Mouse (Mus musculus): ENCODE results near the gene Glb1. TPM values are rescaled to one million over a fixed set of nuclear protein-coding genes. Genes with fewer than 3 reads are reported as not detected.

The Glb1 gene
- polyA plus RNA-seq, 1 experiment from 2014 or later = 21.9 TPM

GRCm38 (mm10) chr9:114425576-114425975, 24.7 kb downstream of the Glb1 start:
- 93% methylated on average over 5 of the region's 5 CpGs for WGBS
- no peaks in the 10 kb centered on the region for H3K9me3 ChIP-seq
- ATAC-seq (replicated peaks) = no peak
- no peak overlapping the region for H3K9ac ChIP-seq (replicated peaks)
- no peaks in the 10 kb centered on the region for H3K27me3 ChIP-seq
- H3K4me2 ChIP-seq (replicated peaks) = no peak overlapping the region
- H3K4me1 ChIP-seq = no peaks in the 10 kb centered on the region
- no peak overlapping the region for H3K4me3 ChIP-seq
- no peak overlapping the region for H3K27ac ChIP-seq (replicated peaks)
- H3K36me3 ChIP-seq = peaks cover 6% of the 10 kb centered on the region

GRCm38 (mm10) chr9:114426201-114426600, 25.3 kb downstream of the Glb1 start:
- peaks cover 6% of the 10 kb centered on the region for H3K36me3 ChIP-seq
- WGBS = 95% methylated on average over 5 of the region's 5 CpGs
- ATAC-seq (replicated peaks) = no peak
- H3K9me3 ChIP-seq = no peaks in the 10 kb centered on the region
- no peaks in the 10 kb centered on the region for H3K4me1 ChIP-seq
- H3K9ac ChIP-seq (replicated peaks) = no peak overlapping the region
- no peak overlapping the region for H3K4me2 ChIP-seq (replicated peaks)
- no peak overlapping the region for H3K27ac ChIP-seq (replicated peaks)
- H3K4me3 ChIP-seq = no peak overlapping the region
- H3K27me3 ChIP-seq = no peaks in the 10 kb centered on the region

GRCm38 (mm10) chr9:114427425-114427824, 26.5 kb downstream of the Glb1 start:
- Histone ChIP-seq H3K9me3 (no peaks in the 10 kb centered on the region), H3K27ac (replicated peaks) (no peak overlapping the region), H3K9ac (replicated peaks) (no peak overlapping the region), H3K4me2 (replicated peaks) (no peak overlapping the region), H3K36me3 (peaks cover 6% of the 10 kb centered on the region), H3K27me3 (no peaks in the 10 kb centered on the region), H3K4me1 (no peaks in the 10 kb centered on the region), H3K4me3 (no peak overlapping the region)
- no peak for ATAC-seq (replicated peaks)
- 92% methylated on average over 8 of the region's 8 CpGs for WGBS

- H3K27me3 ChIP-seq = no peaks in the 10 kb centered on the region
- H3K4me1 ChIP-seq = no peaks in the 10 kb centered on the region
- no peak overlapping the region for H3K9ac ChIP-seq (replicated peaks)
Observed at GRCm38 (mm10) chr9:114428103-114428834, 27.4 kb downstream of the Glb1 start.

GRCm38 (mm10) chr9:114435668-114436067, 34.8 kb downstream of the Glb1 start:
- 95% methylated on average over 2 of the region's 2 CpGs for WGBS
- Histone ChIP-seq H3K4me3 (no peak overlapping the region), H3K4me2 (replicated peaks) (no peak overlapping the region), H3K36me3 (peaks cover 7% of the 10 kb centered on the region), H3K27me3 (no peaks in the 10 kb centered on the region), H3K9ac (replicated peaks) (no peak overlapping the region), H3K27ac (replicated peaks) (no peak overlapping the region), H3K4me1 (no peaks in the 10 kb centered on the region), H3K9me3 (peaks cover 5% of the 10 kb centered on the region; the same call in 1 of the 2 replicates)
- no peak for ATAC-seq (replicated peaks)

More at GRCm38 (mm10) chr9:114428103-114428834, 27.4 kb downstream of the Glb1 start:
- ATAC-seq (replicated peaks) = no peak
- H3K27ac ChIP-seq (replicated peaks) = no peak overlapping the region
- peaks cover 6% of the 10 kb centered on the region for H3K36me3 ChIP-seq
- WGBS = 88% methylated on average over 12 of the region's 12 CpGs
- no peaks in the 10 kb centered on the region for H3K9me3 ChIP-seq
- H3K4me2 ChIP-seq (replicated peaks) = no peak overlapping the region
- H3K4me3 ChIP-seq = no peak overlapping the region

GRCm38 (mm10) chr9:114440548-114440947, 39.7 kb downstream of the Glb1 start:
- WGBS = 89% methylated on average over 10 of the region's 10 CpGs
- Histone ChIP-seq H3K27me3 (no peaks in the 10 kb centered on the region), H3K4me1 (no peaks in the 10 kb centered on the region), H3K4me2 (replicated peaks) (no peak overlapping the region), H3K9me3 (peaks cover 5% of the 10 kb centered on the region; the same call in 1 of the 2 replicates), H3K36me3 (peaks cover 4% of the 10 kb centered on the region), H3K4me3 (no peak overlapping the region), H3K27ac (replicated peaks) (no peak overlapping the region), H3K9ac (replicated peaks) (no peak overlapping the region)
- no peak for ATAC-seq (replicated peaks)

GRCm38 (mm10) chr9:114442225-114442624, 41.3 kb downstream of the Glb1 start:
- Histone ChIP-seq H3K9me3 (no peaks in the 10 kb centered on the region), H3K36me3 (no peaks in the 10 kb centered on the region), H3K4me1 (no peaks in the 10 kb centered on the region), H3K4me2 (replicated peaks) (no peak overlapping the region), H3K27ac (replicated peaks) (no peak overlapping the region), H3K27me3 (no peaks in the 10 kb centered on the region), H3K9ac (replicated peaks) (no peak overlapping the region), H3K4me3 (no peak overlapping the region)
- 94% methylated on average over 9 of the region's 9 CpGs for WGBS
- no peak for ATAC-seq (replicated peaks)

GRCm38 (mm10) chr9:114442893-114443292, 42.0 kb downstream of the Glb1 start:
- WGBS = 87% methylated on average over 9 of the region's 9 CpGs
- ATAC-seq (replicated peaks) = no peak
- H3K9me3 ChIP-seq = no peaks in the 10 kb centered on the region

GRCm38 (mm10) chr9:114443351-114443750, 42.5 kb downstream of the Glb1 start:
- Histone ChIP-seq H3K4me3 (no peak overlapping the region), H3K9me3 (no peaks in the 10 kb centered on the region), H3K36me3 (no peaks in the 10 kb centered on the region), H3K9ac (replicated peaks) (no peak overlapping the region), H3K27me3 (no peaks in the 10 kb centered on the region), H3K27ac (replicated peaks) (no peak overlapping the region), H3K4me2 (replicated peaks) (no peak overlapping the region), H3K4me1 (no peaks in the 10 kb centered on the region)
- ATAC-seq (replicated peaks) = no peak
- WGBS = 96% methylated on average over 8 of the region's 8 CpGs

More at GRCm38 (mm10) chr9:114442893-114443292, 42.0 kb downstream of the Glb1 start:
- Histone ChIP-seq H3K27me3 (no peaks in the 10 kb centered on the region), H3K4me3 (no peak overlapping the region), H3K27ac (replicated peaks) (no peak overlapping the region), H3K4me1 (no peaks in the 10 kb centered on the region), H3K4me2 (replicated peaks) (no peak overlapping the region), H3K36me3 (no peaks in the 10 kb centered on the region), H3K9ac (replicated peaks) (no peak overlapping the region)

- H3K9ac ChIP-seq (replicated peaks) = no peak overlapping the region
- no peak overlapping the region for H3K4me2 ChIP-seq (replicated peaks)
- no peaks in the 10 kb centered on the region for H3K27me3 ChIP-seq
- ATAC-seq (replicated peaks) = no peak
- H3K36me3 ChIP-seq = no peaks in the 10 kb centered on the region
- H3K9me3 ChIP-seq = no peaks in the 10 kb centered on the region
- H3K4me1 ChIP-seq = no peaks in the 10 kb centered on the region
- no peak overlapping the region for H3K27ac ChIP-seq (replicated peaks)
- 94% methylated on average over 8 of the region's 8 CpGs for WGBS
- no peak overlapping the region for H3K4me3 ChIP-seq
Observed at GRCm38 (mm10) chr9:114446887-114447286, 46.0 kb downstream of the Glb1 start.

GRCm38 (mm10) chr9:114448700-114449099, 47.8 kb downstream of the Glb1 start:
- Histone ChIP-seq H3K9me3 (no peaks in the 10 kb centered on the region), H3K36me3 (no peaks in the 10 kb centered on the region), H3K27ac (replicated peaks) (no peak overlapping the region), H3K27me3 (no peaks in the 10 kb centered on the region), H3K4me1 (no peaks in the 10 kb centered on the region), H3K9ac (replicated peaks) (no peak overlapping the region), H3K4me3 (no peak overlapping the region), H3K4me2 (replicated peaks) (no peak overlapping the region)
- 86% methylated on average over 5 of the region's 5 CpGs for WGBS
- ATAC-seq (replicated peaks) = no peak

GRCm38 (mm10) chr9:114449120-114449754, 48.4 kb downstream of the Glb1 start:
- no peak for ATAC-seq (replicated peaks)
- Histone ChIP-seq H3K4me2 (replicated peaks) (no peak overlapping the region), H3K9ac (replicated peaks) (no peak overlapping the region), H3K9me3 (no peaks in the 10 kb centered on the region), H3K36me3 (no peaks in the 10 kb centered on the region), H3K4me3 (no peak overlapping the region), H3K27ac (replicated peaks) (no peak overlapping the region), H3K4me1 (no peaks in the 10 kb centered on the region), H3K27me3 (no peaks in the 10 kb centered on the region)
- WGBS = 88% methylated on average over 13 of the region's 13 CpGs

Data from forebrain, embryonic 15.5 days (tissue).